Mouse (Mus musculus): ENCODE results near the gene Arsj. TPM values are rescaled to one million over a fixed set of nuclear protein-coding genes. Genes with fewer than 3 reads are reported as not detected.

The Arsj gene
- polyA plus RNA-seq, 1 experiment, result 0.06 TPM

- no peaks in the 10 kb centered on the region for H3K27me3 ChIP-seq (replicated peaks; ENCODE audit: control insufficient read depth, insufficient read depth, low read length)
- H3K27ac ChIP-seq (ENCODE audit: insufficient read depth, low read depth, low read length), result no peak overlapping the region
- TF ChIP-seq CTCF (conservative IDR thresholded peaks at IDR 0.05; ENCODE audit: insufficient read depth, insufficient read length, low read depth, low read length), result no peak
- no peak for TF ChIP-seq POLR2A (IDR thresholded peaks at IDR 0.05; ENCODE audit: low read depth, low read length)
- WGBS, result 82% methylated on average over 4 of the region's 4 CpGs
- no peak overlapping the region for H3K4me3 ChIP-seq (ENCODE audit: insufficient read depth, low read depth, low read length)
- H3K36me3 ChIP-seq (ENCODE audit: control insufficient read depth, insufficient read depth, low read length), result no peaks in the 10 kb centered on the region
- no peak for DNase-seq
- H3K4me1 ChIP-seq (ENCODE audit: control insufficient read depth, insufficient read depth, low read length), result no peaks in the 10 kb centered on the region
These were observed 99.8 kb downstream of the Arsj start for GRCm38 (mm10) chr3:126463119-126463815.

GRCm38 (mm10) chr3:126464262-126464661 is 100.8 kb downstream of the Arsj start:
- H3K27me3 ChIP-seq (replicated peaks; ENCODE audit: control insufficient read depth, insufficient read depth, low read length), result no peaks in the 10 kb centered on the region
- H3K4me1 ChIP-seq (ENCODE audit: control insufficient read depth, insufficient read depth, low read length), result no peaks in the 10 kb centered on the region
- WGBS, result 52% methylated on average over 2 of the region's 2 CpGs
- DNase-seq, result no peak
- no peak for TF ChIP-seq CTCF (conservative IDR thresholded peaks at IDR 0.05; ENCODE audit: insufficient read depth, insufficient read length, low read depth, low read length)
- no peak for TF ChIP-seq POLR2A (IDR thresholded peaks at IDR 0.05; ENCODE audit: low read depth, low read length)
- no peaks in the 10 kb centered on the region for H3K36me3 ChIP-seq (ENCODE audit: control insufficient read depth, insufficient read depth, low read length)
- H3K4me3 ChIP-seq (ENCODE audit: insufficient read depth, low read depth, low read length), result no peak overlapping the region
- no peak overlapping the region for H3K27ac ChIP-seq (ENCODE audit: insufficient read depth, low read depth, low read length)

Other genes starting within 250 kb of the Arsj start
- gene Camk2d, start 232.6 kb downstream of the Arsj start, polyA plus RNA-seq (2012; rRNA removed), result 31.2 and 37.9 TPM in 2 replicates

Data from kidney, adult 2 months (tissue).